Mouse (Mus musculus): ENCODE measurements around the gene Tex36. TPM values are rescaled to one million over a fixed set of nuclear protein-coding genes. Genes with fewer than 3 reads are reported as not detected.

Gene Tex36
- polyA plus RNA-seq, 1 experiment from 2014 or later, result not detected

DNA sequence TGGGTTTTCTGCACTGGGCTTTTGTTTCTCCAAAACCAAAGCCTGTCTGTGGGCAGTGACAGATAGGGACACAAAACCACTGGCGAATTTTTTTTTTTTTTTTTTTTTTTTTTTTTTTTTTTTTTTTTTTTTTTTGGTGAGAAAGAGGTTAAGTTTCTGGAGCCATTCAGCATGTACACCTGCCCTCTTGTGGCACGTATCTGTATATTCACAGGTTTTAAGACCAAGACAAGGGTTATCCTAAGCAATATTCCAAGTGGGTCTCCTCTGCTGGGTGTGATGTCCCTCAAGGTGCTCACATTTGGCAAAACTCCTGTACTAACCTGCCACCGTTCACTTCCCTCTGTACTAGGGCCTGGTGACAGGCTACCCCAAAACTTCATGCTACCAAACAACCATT is 30.0 kb downstream of the Tex36 start:
- Histone ChIP-seq H3K27me3 (ENCODE audit: control insufficient read depth, insufficient read depth, low read length) (no peaks in the 10 kb centered on the region), H3K27ac (ENCODE audit: low read depth, low read length) (no peak overlapping the region), H3K36me3 (ENCODE audit: control insufficient read depth, insufficient read depth, low read length) (no peaks in the 10 kb centered on the region), H3K4me1 (ENCODE audit: control insufficient read depth, insufficient read depth, low read length) (no peaks in the 10 kb centered on the region), H3K4me3 (ENCODE audit: low read depth, low read length) (no peak overlapping the region), H3K4me2 (no peak overlapping the region), H3K9me3 (ENCODE audit: control insufficient read depth, low read length) (no peaks in the 10 kb centered on the region), H3K9ac (ENCODE audit: low read length) (no peak overlapping the region)
- DNase-seq (ENCODE audit: low spot score, missing footprints) (no peak), ATAC-seq (ENCODE audit: low FRiP score) (no peak)
- WGBS, result 53% methylated on average over 3 of the region's 3 CpGs

DNA sequence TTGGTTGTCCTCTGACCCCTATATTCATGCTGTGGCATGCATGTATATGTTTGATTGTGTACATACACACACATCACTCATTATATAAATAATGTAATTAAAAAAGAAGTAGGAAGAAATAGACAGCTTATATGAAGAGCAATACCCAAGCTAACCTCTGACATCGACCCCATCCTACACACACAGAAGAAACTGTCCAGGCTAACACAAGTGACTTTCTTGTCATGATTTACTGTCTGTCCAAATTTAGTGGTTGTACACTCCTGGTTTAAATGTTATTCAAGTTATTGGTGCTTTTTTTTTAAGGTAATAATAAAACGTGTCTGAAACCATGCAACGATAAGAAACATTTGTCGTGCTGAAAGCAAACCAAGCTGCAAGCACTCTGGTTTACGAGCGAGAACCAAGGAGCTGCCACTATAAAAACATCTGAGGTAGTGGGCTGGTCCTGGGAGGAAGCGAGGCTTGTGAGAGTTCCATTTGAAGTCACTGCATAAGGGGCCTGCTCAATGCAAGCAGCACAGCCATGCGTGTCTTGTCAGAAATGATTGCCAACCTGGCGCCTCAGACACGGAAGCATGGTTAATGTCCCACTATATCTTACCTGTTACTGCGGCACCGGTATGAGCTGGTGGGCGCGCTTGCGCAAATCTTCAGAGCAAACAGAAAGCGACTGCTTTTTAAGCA is 32.6 kb downstream of the Tex36 start:
- no peak for DNase-seq (ENCODE audit: low spot score, missing footprints)
- WGBS, result 92% methylated on average over 16 of the region's 16 CpGs
- Histone ChIP-seq H3K9me3 (ENCODE audit: control insufficient read depth, low read length) (no peaks in the 10 kb centered on the region), H3K4me3 (ENCODE audit: low read depth, low read length) (no peak overlapping the region), H3K36me3 (ENCODE audit: control insufficient read depth, insufficient read depth, low read length) (no peaks in the 10 kb centered on the region), H3K27me3 (ENCODE audit: control insufficient read depth, insufficient read depth, low read length) (no peaks in the 10 kb centered on the region), H3K4me1 (ENCODE audit: control insufficient read depth, insufficient read depth, low read length) (no peaks in the 10 kb centered on the region), H3K9ac (ENCODE audit: low read length) (no peak overlapping the region), H3K4me2 (no peak overlapping the region), H3K27ac (ENCODE audit: low read depth, low read length) (no peak overlapping the region)
- no peak for ATAC-seq (ENCODE audit: low FRiP score)

- no peak overlapping the region for H3K4me3 ChIP-seq (ENCODE audit: low read depth, low read length)
- H3K9ac ChIP-seq (ENCODE audit: low read length), result no peak overlapping the region
- no peaks in the 10 kb centered on the region for H3K36me3 ChIP-seq (ENCODE audit: control insufficient read depth, insufficient read depth, low read length)
- no peak for DNase-seq (ENCODE audit: low spot score, missing footprints)
- no peak overlapping the region for H3K27ac ChIP-seq (ENCODE audit: low read depth, low read length)
- H3K27me3 ChIP-seq (ENCODE audit: control insufficient read depth, insufficient read depth, low read length), result no peaks in the 10 kb centered on the region
- no peaks in the 10 kb centered on the region for H3K9me3 ChIP-seq (ENCODE audit: control insufficient read depth, low read length)
- WGBS, result 90% methylated on average over 8 of the region's 8 CpGs
- no peaks in the 10 kb centered on the region for H3K4me1 ChIP-seq (ENCODE audit: control insufficient read depth, insufficient read depth, low read length)
- no peak for ATAC-seq (ENCODE audit: low FRiP score)
- H3K4me2 ChIP-seq, result no peak overlapping the region
Observed at GRCm38 (mm10) chr7:133564600-133564999, 37.4 kb downstream of the Tex36 start.

GRCm38 (mm10) chr7:133563175-133563824 is 38.7 kb downstream of the Tex36 start:
- 81% methylated on average over 3 of the region's 3 CpGs for WGBS
- Histone ChIP-seq H3K4me2 (no peak overlapping the region), H3K36me3 (ENCODE audit: control insufficient read depth, insufficient read depth, low read length) (no peaks in the 10 kb centered on the region), H3K27ac (ENCODE audit: low read depth, low read length) (no peak overlapping the region), H3K4me3 (ENCODE audit: low read depth, low read length) (no peak overlapping the region), H3K9ac (ENCODE audit: low read length) (no peak overlapping the region), H3K27me3 (ENCODE audit: control insufficient read depth, insufficient read depth, low read length) (no peaks in the 10 kb centered on the region), H3K4me1 (ENCODE audit: control insufficient read depth, insufficient read depth, low read length) (no peaks in the 10 kb centered on the region), H3K9me3 (ENCODE audit: control insufficient read depth, low read length) (no peaks in the 10 kb centered on the region)
- ATAC-seq (ENCODE audit: low FRiP score) (no peak), DNase-seq (ENCODE audit: low spot score, missing footprints) (no peak)

DNA sequence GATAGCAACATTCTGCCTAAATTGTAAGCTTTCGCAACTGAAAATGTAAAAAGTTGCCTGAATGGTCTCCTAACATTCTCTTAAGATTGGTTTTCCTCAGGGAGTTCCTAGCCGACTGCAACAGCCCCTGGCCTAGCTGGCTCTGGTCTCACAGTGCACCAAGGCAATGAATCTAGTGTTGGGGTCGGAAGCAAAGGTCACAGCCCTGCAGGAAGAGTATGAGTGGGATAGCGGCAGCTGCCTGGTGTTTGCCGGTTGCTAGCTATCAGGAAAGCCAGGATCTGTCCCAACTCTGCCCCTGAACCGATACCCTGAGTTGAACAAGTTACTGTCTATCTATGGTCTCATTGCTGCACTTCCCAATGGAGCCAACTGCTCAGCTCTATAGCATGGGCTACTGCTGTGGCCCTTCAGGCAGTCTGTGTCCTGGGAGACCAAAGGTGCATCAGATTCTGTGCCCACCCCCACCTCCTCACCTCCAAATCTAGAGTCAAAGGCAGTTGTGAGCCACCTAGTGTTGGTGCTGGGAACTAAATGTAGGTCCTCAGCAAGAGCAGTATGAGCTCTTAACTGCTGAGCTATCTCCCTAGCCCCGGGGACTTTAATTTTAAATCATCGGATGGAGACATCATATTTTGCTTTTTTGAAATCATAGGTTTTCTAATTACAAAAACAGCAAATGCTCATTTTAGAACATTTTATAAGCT is 46.0 kb downstream of the Tex36 start:
- DNase-seq (ENCODE audit: low spot score, missing footprints), result peak; percentile 86
- Histone ChIP-seq H3K9ac (ENCODE audit: low read length) (no peak overlapping the region), H3K36me3 (ENCODE audit: control insufficient read depth, insufficient read depth, low read length) (no peaks in the 10 kb centered on the region), H3K27ac (ENCODE audit: low read depth, low read length) (no peak overlapping the region), H3K9me3 (ENCODE audit: control insufficient read depth, low read length) (no peaks in the 10 kb centered on the region), H3K27me3 (ENCODE audit: control insufficient read depth, insufficient read depth, low read length) (no peaks in the 10 kb centered on the region), H3K4me3 (ENCODE audit: low read depth, low read length) (no peak overlapping the region), H3K4me1 (ENCODE audit: control insufficient read depth, insufficient read depth, low read length) (no peaks in the 10 kb centered on the region), H3K4me2 (no peak overlapping the region)
- no peak for ATAC-seq (ENCODE audit: low FRiP score)
- WGBS, result 77% methylated on average over 8 of the region's 8 CpGs

GRCm38 (mm10) chr7:133552306-133552991 is 49.5 kb downstream of the Tex36 start:
- no peaks in the 10 kb centered on the region for H3K36me3 ChIP-seq (ENCODE audit: control insufficient read depth, insufficient read depth, low read length)
- 88% methylated on average over 7 of the region's 7 CpGs for WGBS
- no peak overlapping the region for H3K4me3 ChIP-seq (ENCODE audit: low read depth, low read length)
- H3K4me2 ChIP-seq, result no peak overlapping the region
- H3K27me3 ChIP-seq (ENCODE audit: control insufficient read depth, insufficient read depth, low read length), result no peaks in the 10 kb centered on the region
- DNase-seq (ENCODE audit: low spot score, missing footprints) (no peak), ATAC-seq (ENCODE audit: low FRiP score) (no peak)
- H3K9me3 ChIP-seq (ENCODE audit: control insufficient read depth, low read length), result no peaks in the 10 kb centered on the region
- no peaks in the 10 kb centered on the region for H3K4me1 ChIP-seq (ENCODE audit: control insufficient read depth, insufficient read depth, low read length)
- no peak overlapping the region for H3K9ac ChIP-seq (ENCODE audit: low read length)
- H3K27ac ChIP-seq (ENCODE audit: low read depth, low read length), result no peak overlapping the region

- ATAC-seq (ENCODE audit: low FRiP score) (no peak), DNase-seq (ENCODE audit: low spot score, missing footprints) (no peak)
- Histone ChIP-seq H3K27ac (ENCODE audit: low read depth, low read length) (no peak overlapping the region), H3K9me3 (ENCODE audit: control insufficient read depth, low read length) (no peaks in the 10 kb centered on the region), H3K27me3 (ENCODE audit: control insufficient read depth, insufficient read depth, low read length) (no peaks in the 10 kb centered on the region), H3K4me1 (ENCODE audit: control insufficient read depth, insufficient read depth, low read length) (no peaks in the 10 kb centered on the region), H3K4me2 (no peak overlapping the region), H3K4me3 (ENCODE audit: low read depth, low read length) (no peak overlapping the region), H3K36me3 (ENCODE audit: control insufficient read depth, insufficient read depth, low read length) (no peaks in the 10 kb centered on the region), H3K9ac (ENCODE audit: low read length) (no peak overlapping the region)
- WGBS, result 61% methylated on average over 2 of the region's 2 CpGs
Observed at GRCm38 (mm10) chr7:133551000-133551399, 51.0 kb downstream of the Tex36 start.

- DNase-seq (ENCODE audit: low spot score, missing footprints) (no peak), ATAC-seq (ENCODE audit: low FRiP score) (no peak)
- Histone ChIP-seq H3K36me3 (ENCODE audit: control insufficient read depth, insufficient read depth, low read length) (no peaks in the 10 kb centered on the region), H3K9me3 (ENCODE audit: control insufficient read depth, low read length) (no peaks in the 10 kb centered on the region), H3K27ac (ENCODE audit: low read depth, low read length) (no peak overlapping the region), H3K4me2 (no peak overlapping the region), H3K4me3 (ENCODE audit: low read depth, low read length) (no peak overlapping the region), H3K9ac (ENCODE audit: low read length) (no peak overlapping the region), H3K4me1 (ENCODE audit: control insufficient read depth, insufficient read depth, low read length) (no peaks in the 10 kb centered on the region), H3K27me3 (ENCODE audit: control insufficient read depth, insufficient read depth, low read length) (no peaks in the 10 kb centered on the region)
- WGBS, result 86% methylated on average over 4 of the region's 4 CpGs
Observed at GRCm38 (mm10) chr7:133548434-133548833, 53.5 kb downstream of the Tex36 start.

- DNase-seq (ENCODE audit: low spot score, missing footprints) (no peak), ATAC-seq (ENCODE audit: low FRiP score) (no peak)
- WGBS, result 82% methylated on average over 3 of the region's 3 CpGs
Observed at GRCm38 (mm10) chr7:133545631-133546030, 56.3 kb downstream of the Tex36 start.

More at GRCm38 (mm10) chr7:133545631-133546030, 56.3 kb downstream of the Tex36 start:
- H3K9ac ChIP-seq (ENCODE audit: low read length), result no peak overlapping the region
- no peaks in the 10 kb centered on the region for H3K36me3 ChIP-seq (ENCODE audit: control insufficient read depth, insufficient read depth, low read length)
- no peak overlapping the region for H3K27ac ChIP-seq (ENCODE audit: low read depth, low read length)
- no peaks in the 10 kb centered on the region for H3K9me3 ChIP-seq (ENCODE audit: control insufficient read depth, low read length)
- H3K4me2 ChIP-seq, result no peak overlapping the region
- no peaks in the 10 kb centered on the region for H3K4me1 ChIP-seq (ENCODE audit: control insufficient read depth, insufficient read depth, low read length)
- no peaks in the 10 kb centered on the region for H3K27me3 ChIP-seq (ENCODE audit: control insufficient read depth, insufficient read depth, low read length)
- no peak overlapping the region for H3K4me3 ChIP-seq (ENCODE audit: low read depth, low read length)

All from midbrain, embryonic 11.5 days (tissue).